Mouse (Mus musculus): ENCODE measurements around the gene Celsr1. TPM values are rescaled to one million over a fixed set of nuclear protein-coding genes. Genes with fewer than 3 reads are reported as not detected.
A peak's percentile ranks its signal among the peaks of the same experiment; 100 is the strongest.

The Celsr1 gene
- polyA plus RNA-seq, 1 experiment from 2014 or later: 1.8 TPM

DNA sequence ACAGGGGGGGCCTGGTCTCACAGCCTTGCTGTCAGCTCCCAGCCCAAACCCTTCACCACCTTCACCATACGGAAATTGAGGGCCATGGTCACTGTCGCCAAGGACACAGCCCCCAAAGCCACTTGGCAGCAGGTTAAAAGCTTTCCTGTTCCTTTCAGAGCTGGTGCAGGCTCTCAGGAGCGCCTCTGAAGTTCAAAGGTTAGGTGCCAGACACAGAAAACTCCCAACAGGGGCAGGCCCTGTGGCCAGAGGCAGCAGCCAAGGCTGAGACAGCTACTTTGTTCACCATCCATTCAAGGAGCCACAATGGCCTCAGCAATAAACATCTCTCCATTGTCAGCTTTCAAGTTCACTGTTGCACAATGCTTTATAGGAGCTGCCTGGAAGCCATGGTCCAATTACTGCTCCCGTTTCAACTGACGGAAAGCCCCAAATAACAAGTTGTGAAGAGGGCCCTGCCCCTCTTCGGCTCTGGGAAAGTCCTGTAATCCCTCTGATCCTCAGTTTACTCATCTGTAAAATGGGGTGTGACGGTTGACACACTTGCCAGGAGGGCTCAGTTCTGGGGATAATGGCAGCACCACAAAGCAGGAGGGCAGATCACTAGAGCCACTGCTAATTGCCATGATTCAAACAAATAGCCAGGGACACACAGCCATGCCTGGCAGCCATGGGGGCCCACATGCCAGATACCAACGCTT, 114.2 kb downstream of the Celsr1 start:
- 29% methylated on average over 8 of the region's 8 CpGs for WGBS
- H3K27me3 ChIP-seq: 0 out of 2 replicates have a peak, but pooled peaks cover 6% of the 10 kb centered on the region
- no peak overlapping the region for H3K4me2 ChIP-seq
- no peak for ATAC-seq (ENCODE audit: low FRiP score)
- peaks cover 9% of the 10 kb centered on the region for H3K36me3 ChIP-seq
- H3K4me3 ChIP-seq: no peak overlapping the region
- peaks cover 6% of the 10 kb centered on the region for H3K9me3 ChIP-seq
- no peak overlapping the region for H3K9ac ChIP-seq
- H3K27ac ChIP-seq: no peak overlapping the region
- H3K4me1 ChIP-seq (replicated peaks): peaks cover 21% of the 10 kb centered on the region

DNA sequence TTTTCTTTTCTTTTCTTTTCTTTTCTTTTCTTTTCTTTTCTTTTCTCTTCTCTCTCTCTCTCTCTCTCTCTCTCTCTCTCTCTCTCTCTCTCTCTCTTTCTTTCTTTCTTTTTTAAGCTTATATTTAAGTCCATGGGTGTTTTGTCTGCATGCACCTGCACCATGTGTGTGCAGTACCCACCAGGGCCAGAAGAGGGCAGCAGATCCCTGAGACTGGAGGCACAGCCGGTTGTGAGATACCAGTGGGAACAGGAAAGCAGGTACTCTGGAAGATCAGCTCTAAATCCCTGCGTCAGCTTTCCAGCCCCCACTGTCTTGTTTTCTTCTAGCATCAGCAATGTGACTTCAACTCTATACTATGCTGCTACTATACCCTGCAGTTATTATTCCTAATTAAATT, 120.0 kb downstream of the Celsr1 start:
- peaks cover 6% of the 10 kb centered on the region for H3K9me3 ChIP-seq
- H3K27me3 ChIP-seq: no peaks in the 10 kb centered on the region
- no peak overlapping the region for H3K27ac ChIP-seq
- H3K36me3 ChIP-seq: peaks cover 9% of the 10 kb centered on the region
- ATAC-seq (ENCODE audit: low FRiP score): no peak
- no peak overlapping the region for H3K9ac ChIP-seq
- no peak overlapping the region for H3K4me2 ChIP-seq
- no peak overlapping the region for H3K4me3 ChIP-seq
- H3K4me1 ChIP-seq (replicated peaks): peaks cover 8% of the 10 kb centered on the region
- WGBS: 39% methylated on average over 2 of the region's 2 CpGs

DNA sequence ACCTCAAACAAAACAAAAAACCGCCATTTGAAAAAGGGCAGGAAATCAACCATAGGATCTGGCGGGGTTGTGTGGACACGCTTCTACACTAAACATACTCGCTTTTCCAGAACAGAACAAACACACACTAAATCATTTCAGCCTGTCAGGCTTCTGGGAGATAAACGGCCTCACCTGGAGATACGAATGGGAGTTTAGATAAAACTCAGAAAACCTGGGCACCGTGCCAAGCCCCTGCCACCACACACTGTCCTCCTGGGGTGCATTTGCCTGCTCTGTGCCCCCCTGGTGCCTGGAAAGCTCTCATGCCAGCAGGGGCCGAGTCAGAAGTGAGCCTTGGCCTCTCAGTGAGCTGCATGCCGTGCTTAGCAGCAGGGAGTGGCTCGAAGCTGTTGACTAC, 123.6 kb downstream of the Celsr1 start:
- ATAC-seq (ENCODE audit: low FRiP score): no peak
- H3K9me3 ChIP-seq: no peaks in the 10 kb centered on the region
- H3K4me3 ChIP-seq: no peak overlapping the region
- H3K4me1 ChIP-seq (replicated peaks): peaks cover 8% of the 10 kb centered on the region
- H3K36me3 ChIP-seq: no peaks in the 10 kb centered on the region
- H3K9ac ChIP-seq: no peak overlapping the region
- WGBS: 54% methylated on average over 10 of the region's 10 CpGs
- no peaks in the 10 kb centered on the region for H3K27me3 ChIP-seq
- H3K4me2 ChIP-seq: no peak overlapping the region
- H3K27ac ChIP-seq: no peak overlapping the region

DNA sequence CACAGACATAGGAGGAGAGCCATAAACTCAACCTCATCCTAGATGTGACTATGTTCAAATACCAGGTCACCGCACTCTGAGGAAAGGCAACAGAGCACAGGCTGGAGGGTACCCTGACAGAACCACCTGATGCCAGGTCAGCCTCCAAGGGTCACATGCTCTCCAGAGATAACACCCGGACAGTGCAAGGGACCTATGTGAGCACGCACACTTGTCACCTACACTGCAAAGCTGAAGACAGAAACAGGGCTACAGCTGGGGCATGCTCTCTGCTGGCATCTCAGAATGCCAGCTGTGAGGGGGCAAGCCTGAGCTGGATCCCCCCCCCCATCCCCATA, 124.1 kb downstream of the Celsr1 start:
- Histone ChIP-seq H3K9me3 (no peaks in the 10 kb centered on the region), H3K4me2 (no peak overlapping the region), H3K27ac (no peak overlapping the region), H3K4me3 (no peak overlapping the region), H3K4me1 (replicated peaks) (peaks cover 8% of the 10 kb centered on the region), H3K9ac (no peak overlapping the region), H3K27me3 (no peaks in the 10 kb centered on the region), H3K36me3 (no peaks in the 10 kb centered on the region)
- no peak for ATAC-seq (ENCODE audit: low FRiP score)
- WGBS: 95% methylated on average over 3 of the region's 3 CpGs

DNA sequence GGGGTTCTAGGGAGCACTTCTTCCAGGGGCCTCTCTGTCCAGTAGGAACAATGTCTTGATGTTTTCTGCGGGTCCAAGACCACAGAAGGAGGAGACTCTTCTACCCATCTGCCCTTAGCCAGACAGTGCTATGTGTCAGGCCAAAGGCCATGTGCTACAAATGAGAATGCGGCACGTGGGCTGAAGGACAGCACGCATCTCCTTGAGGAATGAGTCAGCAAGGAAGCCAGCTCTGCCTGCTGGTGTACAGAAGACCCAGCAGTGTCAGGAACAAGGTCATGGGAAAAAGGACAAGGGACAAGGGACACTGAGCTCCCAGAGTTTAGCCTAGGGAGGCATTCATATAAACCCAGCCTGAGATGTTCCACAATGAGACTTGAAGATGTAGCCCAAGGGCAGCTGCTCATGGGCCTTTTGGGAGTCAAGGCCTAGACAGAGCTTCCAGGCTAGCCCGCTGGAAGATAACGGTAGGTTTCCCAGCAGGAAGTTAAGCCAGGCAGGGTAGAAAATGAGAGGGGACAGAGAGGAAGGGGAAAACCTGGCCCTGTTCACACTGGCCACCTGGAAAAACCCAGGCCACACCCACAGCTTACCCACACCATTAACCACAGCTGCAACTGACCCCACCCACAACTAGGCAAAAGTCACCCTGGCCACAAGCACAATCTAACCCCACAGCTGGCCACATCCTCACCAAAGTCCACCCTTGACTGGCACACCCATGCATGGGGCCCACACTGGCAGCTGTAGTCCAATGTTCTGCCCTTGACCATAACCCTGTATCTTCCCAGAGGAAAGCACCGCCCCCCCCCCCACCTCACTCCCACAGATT, 124.7 kb downstream of the Celsr1 start:
- no peak for ATAC-seq (ENCODE audit: low FRiP score)
- Histone ChIP-seq H3K36me3 (no peaks in the 10 kb centered on the region), H3K4me1 (replicated peaks) (peaks cover 8% of the 10 kb centered on the region), H3K27ac (no peak overlapping the region), H3K4me2 (no peak overlapping the region), H3K4me3 (no peak overlapping the region), H3K27me3 (no peaks in the 10 kb centered on the region), H3K9ac (no peak overlapping the region), H3K9me3 (no peaks in the 10 kb centered on the region)
- 91% methylated on average over 7 of the region's 7 CpGs for WGBS

DNA sequence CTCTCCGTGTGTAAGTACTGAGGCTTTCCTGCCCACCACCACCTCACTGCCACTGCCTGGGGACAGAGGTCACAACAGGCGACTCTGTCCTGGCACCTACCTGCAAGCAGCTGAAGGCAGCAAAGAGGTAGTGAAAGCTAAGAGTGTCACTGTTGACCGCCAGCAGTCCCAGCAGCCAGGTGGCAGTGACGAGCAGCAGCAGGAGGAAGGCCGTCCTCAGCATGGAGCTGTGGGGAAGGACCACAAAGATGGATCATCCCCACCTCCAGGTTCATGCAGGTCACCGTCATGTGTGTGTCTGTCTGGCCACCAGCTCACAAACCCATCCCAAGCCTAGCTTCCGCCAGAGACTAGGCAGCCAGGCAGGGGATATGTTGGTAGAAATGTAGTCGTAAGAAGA, 129.8 kb downstream of the Celsr1 start:
- H3K9ac ChIP-seq: no peak overlapping the region
- no peak overlapping the region for H3K4me2 ChIP-seq
- no peaks in the 10 kb centered on the region for H3K9me3 ChIP-seq
- H3K36me3 ChIP-seq: peaks cover 11% of the 10 kb centered on the region
- H3K27me3 ChIP-seq: no peaks in the 10 kb centered on the region
- no peak overlapping the region for H3K27ac ChIP-seq
- ATAC-seq (ENCODE audit: low FRiP score): no peak
- H3K4me3 ChIP-seq: no peak overlapping the region
- 0 out of 2 replicates have a peak, but pooled peaks cover 4% of the 10 kb centered on the region for H3K4me1 ChIP-seq (replicated peaks)
- WGBS: 80% methylated on average over 8 of the region's 8 CpGs

DNA sequence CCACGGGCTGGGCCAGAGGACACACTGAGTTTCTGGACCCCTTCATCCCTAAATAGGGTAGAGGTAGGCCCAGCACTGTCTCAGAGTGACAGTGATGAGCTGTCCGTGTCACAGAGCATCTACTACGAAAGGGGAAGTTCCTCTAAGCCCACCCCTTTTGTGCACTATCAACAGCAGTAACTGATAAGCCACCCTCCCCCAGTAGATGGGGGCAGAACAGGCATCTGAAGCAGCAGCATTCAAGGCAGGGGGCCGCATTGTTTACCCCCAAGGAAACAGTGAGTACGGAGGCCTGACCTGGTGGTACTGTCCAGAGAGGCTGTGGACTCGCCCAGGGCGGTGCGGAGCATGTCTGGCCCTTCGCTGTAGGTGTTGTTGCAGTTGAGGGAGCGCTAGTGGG, 131.1 kb downstream of the Celsr1 start:
- Histone ChIP-seq H3K27me3 (no peaks in the 10 kb centered on the region), H3K4me2 (no peak overlapping the region), H3K4me1 (replicated peaks) (0 out of 2 replicates have a peak, but pooled peaks cover 4% of the 10 kb centered on the region), H3K9ac (no peak overlapping the region), H3K4me3 (no peak overlapping the region), H3K9me3 (no peaks in the 10 kb centered on the region), H3K27ac (no peak overlapping the region), H3K36me3 (peaks cover 23% of the 10 kb centered on the region)
- WGBS: 92% methylated on average over 10 of the region's 10 CpGs
- ATAC-seq (ENCODE audit: low FRiP score): no peak

DNA sequence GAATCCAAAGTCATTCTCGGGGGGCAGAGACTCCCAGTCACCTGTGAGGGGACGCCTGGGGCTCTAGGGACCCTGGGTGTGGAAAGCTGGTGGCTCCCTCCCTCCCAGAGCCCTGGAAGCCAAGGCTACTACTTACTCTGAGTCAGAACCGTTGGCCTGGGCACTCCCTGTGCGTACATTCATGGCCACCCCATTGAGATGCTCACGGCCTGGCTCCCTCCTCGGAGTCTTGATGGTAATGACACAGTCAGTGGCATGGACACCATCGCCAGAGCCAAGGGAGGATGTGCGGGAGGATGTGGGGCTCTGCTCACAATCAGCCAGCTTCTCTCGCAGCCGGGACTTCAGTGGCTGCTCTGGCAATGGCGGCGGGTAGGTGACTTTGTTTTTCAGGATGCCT, 132.8 kb downstream of the Celsr1 start:
- H3K27me3 ChIP-seq: no peaks in the 10 kb centered on the region
- no peak overlapping the region for H3K4me2 ChIP-seq
- no peak for ATAC-seq (ENCODE audit: low FRiP score)
- peaks cover 38% of the 10 kb centered on the region for H3K36me3 ChIP-seq
- no peak overlapping the region for H3K9ac ChIP-seq
- WGBS: 87% methylated on average over 12 of the region's 12 CpGs
- H3K27ac ChIP-seq: peak overlapping the region; percentile 19; the same call in 1 of the 2 replicates
- H3K9me3 ChIP-seq: no peaks in the 10 kb centered on the region
- H3K4me1 ChIP-seq (replicated peaks): peaks cover 4% of the 10 kb centered on the region; the same call in 1 of the 2 replicates
- H3K4me3 ChIP-seq: no peak overlapping the region

DNA sequence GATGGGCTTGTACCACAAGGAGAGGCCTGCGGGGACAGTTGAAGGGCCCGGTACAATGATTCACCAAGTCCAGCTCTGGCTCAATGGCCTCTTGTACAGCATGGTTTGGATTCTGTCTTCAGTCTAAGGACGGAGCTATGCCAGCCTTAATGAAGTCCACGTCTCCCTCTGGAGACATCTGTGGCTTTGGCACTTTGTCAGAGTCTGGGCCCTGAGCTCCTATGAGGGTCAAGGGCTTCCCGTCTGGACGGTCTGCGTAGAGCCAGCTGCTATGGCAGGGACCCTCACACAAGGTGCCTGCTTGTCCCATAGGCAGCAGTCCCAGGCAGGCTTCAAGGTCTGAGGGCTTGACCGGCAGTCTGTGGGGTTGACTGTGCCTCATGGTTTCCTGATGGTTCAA, 133.3 kb downstream of the Celsr1 start:
- no peaks in the 10 kb centered on the region for H3K9me3 ChIP-seq
- H3K27me3 ChIP-seq: no peaks in the 10 kb centered on the region
- WGBS: 85% methylated on average over 8 of the region's 8 CpGs
- H3K4me2 ChIP-seq: no peak overlapping the region
- peaks cover 43% of the 10 kb centered on the region for H3K36me3 ChIP-seq
- H3K4me3 ChIP-seq: no peak overlapping the region
- no peak overlapping the region for H3K9ac ChIP-seq
- ATAC-seq (ENCODE audit: low FRiP score): no peak
- H3K4me1 ChIP-seq (replicated peaks): peaks cover 4% of the 10 kb centered on the region; the same call in 1 of the 2 replicates
- peak overlapping the region; percentile 19; the same call in 1 of the 2 replicates for H3K27ac ChIP-seq

DNA sequence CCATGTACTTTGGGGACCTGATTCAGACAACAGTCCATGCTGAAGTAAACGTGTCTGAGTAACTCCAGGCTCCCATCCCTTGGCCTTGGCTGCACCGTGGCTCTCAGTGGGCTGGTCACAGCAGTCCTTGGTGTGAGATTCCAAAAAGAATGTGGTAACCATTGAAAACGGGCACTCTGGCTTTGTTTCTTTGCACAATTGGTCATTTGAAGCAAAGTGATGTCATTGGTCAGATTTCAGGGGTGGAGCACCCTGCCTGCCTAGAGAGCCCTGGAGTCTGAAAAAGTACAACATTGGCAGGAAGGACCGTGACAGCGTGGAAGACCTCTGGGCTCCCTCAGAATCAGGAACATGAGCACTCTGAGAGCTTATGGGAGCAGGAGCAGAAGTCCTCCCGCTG, 134.2 kb downstream of the Celsr1 start:
- Histone ChIP-seq H3K27me3 (no peaks in the 10 kb centered on the region), H3K9ac (no peak overlapping the region), H3K9me3 (no peaks in the 10 kb centered on the region), H3K27ac (no peak overlapping the region), H3K4me3 (no peak overlapping the region), H3K4me1 (replicated peaks) (peaks cover 4% of the 10 kb centered on the region; the same call in 1 of the 2 replicates), H3K4me2 (no peak overlapping the region), H3K36me3 (peaks cover 52% of the 10 kb centered on the region)
- 46% methylated on average over 6 of the region's 6 CpGs for WGBS
- no peak for ATAC-seq (ENCODE audit: low FRiP score)

DNA sequence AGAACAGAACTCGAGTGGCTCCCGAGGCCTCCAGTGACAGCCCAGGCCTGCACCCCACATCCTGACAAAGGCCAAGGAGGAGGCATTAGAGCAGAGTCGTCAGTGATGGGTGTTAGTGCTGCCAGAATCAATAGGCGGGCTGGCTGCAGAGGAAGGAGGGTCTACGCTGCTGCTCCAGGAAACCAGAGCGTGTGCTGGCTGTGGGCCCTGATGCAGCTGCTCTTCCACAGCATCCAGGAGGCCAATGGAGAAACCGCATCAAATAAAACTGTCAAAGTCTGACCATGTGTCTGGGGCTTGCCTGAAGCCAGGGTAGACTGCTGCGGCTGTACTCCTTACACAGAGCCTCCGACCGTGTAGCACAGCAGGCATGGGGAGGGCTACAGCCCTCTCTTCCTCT, 136.5 kb downstream of the Celsr1 start:
- no peak for ATAC-seq (ENCODE audit: low FRiP score)
- H3K4me3 ChIP-seq: no peak overlapping the region
- no peaks in the 10 kb centered on the region for H3K27me3 ChIP-seq
- 92% methylated on average over 10 of the region's 10 CpGs for WGBS
- no peak overlapping the region for H3K27ac ChIP-seq
- H3K36me3 ChIP-seq: peaks cover 68% of the 10 kb centered on the region
- H3K4me1 ChIP-seq (replicated peaks): peaks cover 21% of the 10 kb centered on the region
- peak overlapping the region; percentile 51; the same call in 1 of the 2 replicates for H3K9ac ChIP-seq
- H3K4me2 ChIP-seq: no peak overlapping the region
- no peaks in the 10 kb centered on the region for H3K9me3 ChIP-seq

DNA sequence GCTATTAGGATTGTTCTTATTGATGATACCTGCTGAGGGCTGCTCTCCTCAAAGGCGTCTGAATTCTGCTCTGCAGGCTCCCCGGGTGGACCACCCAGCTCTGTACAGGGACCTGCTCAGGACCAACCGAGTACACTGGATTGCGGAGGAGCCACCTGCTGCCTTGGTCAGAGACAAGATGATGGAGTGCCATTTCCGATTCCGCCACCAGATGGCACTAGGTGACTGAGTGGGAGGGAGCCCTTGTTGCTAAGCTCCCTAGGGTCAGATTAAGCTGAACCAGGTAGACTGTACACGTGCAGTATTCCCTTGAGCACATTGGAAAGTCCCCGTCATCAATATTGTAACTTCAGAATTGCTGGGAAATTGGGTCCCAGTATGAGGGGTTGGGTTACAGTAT, 137.3 kb downstream of the Celsr1 start:
- Histone ChIP-seq H3K27me3 (no peaks in the 10 kb centered on the region), H3K9ac (peak overlapping the region; percentile 51; the same call in 1 of the 2 replicates), H3K4me2 (no peak overlapping the region), H3K36me3 (peaks cover 71% of the 10 kb centered on the region), H3K27ac (no peak overlapping the region), H3K4me3 (no peak overlapping the region), H3K9me3 (no peaks in the 10 kb centered on the region), H3K4me1 (replicated peaks) (peaks cover 27% of the 10 kb centered on the region)
- 17% methylated on average over 8 of the region's 8 CpGs for WGBS
- no peak; the same call in 1 of the 2 replicates for ATAC-seq (ENCODE audit: low FRiP score)

All from hindbrain, embryonic 13.5 days (tissue).